Mouse (Mus musculus): ENCODE measurements around the gene Erbb3. TPM values are rescaled to one million over a fixed set of nuclear protein-coding genes. Genes with fewer than 3 reads are reported as not detected.
"Not testable (repeated sequence)": the region's sequence is repeated elsewhere in the genome, so short reads cannot be mapped to it uniquely, and the experiment has no call there.

Erbb3 gene
- polyA plus RNA-seq, 1 experiment from 2014 or later: 31.2 TPM

GRCm38 (mm10) chr10:128563544-128563943 is 25.9 kb downstream of the Erbb3 start:
- Histone ChIP-seq H3K9me3 (ENCODE audit: control insufficient read depth, low read length) (no peaks in the 10 kb centered on the region), H3K36me3 (ENCODE audit: control insufficient read depth, insufficient read depth, low read length) (peaks cover 49% of the 10 kb centered on the region), H3K27ac (ENCODE audit: low read depth) (no peak overlapping the region), H3K9ac (ENCODE audit: low read length) (no peak overlapping the region), H3K4me2 (ENCODE audit: low read length) (0 out of 2 replicates have a peak overlapping the region, but pooled peaks have one; percentile 88), H3K4me1 (replicated peaks; ENCODE audit: control insufficient read depth, insufficient read depth, low read length) (peaks cover 12% of the 10 kb centered on the region), H3K4me3 (ENCODE audit: low read depth, low read length) (no peak overlapping the region), H3K27me3 (replicated peaks; ENCODE audit: control insufficient read depth, insufficient read depth, low read length) (no peaks in the 10 kb centered on the region)
- ATAC-seq (replicated peaks; ENCODE audit: low FRiP score, low TSS enrichment, low read depth) (no peak), DNase-seq (ENCODE audit: low spot score) (no peak)
- 92% methylated on average over 6 of the region's 6 CpGs for WGBS

- no peak overlapping the region for H3K9ac ChIP-seq (ENCODE audit: low read length)
- DNase-seq (ENCODE audit: low spot score) (no peak), ATAC-seq (replicated peaks; ENCODE audit: low FRiP score, low TSS enrichment, low read depth) (no peak)
- whole genome bisulfite sequencing: 79% methylated on average over 6 of the region's 6 CpGs
- H3K4me1 ChIP-seq (replicated peaks; ENCODE audit: control insufficient read depth, insufficient read depth, low read length): no peaks in the 10 kb centered on the region
- H3K27ac ChIP-seq (ENCODE audit: low read depth): no peak overlapping the region
- H3K36me3 ChIP-seq (ENCODE audit: control insufficient read depth, insufficient read depth, low read length): peaks cover 50% of the 10 kb centered on the region
- H3K27me3 ChIP-seq (replicated peaks; ENCODE audit: control insufficient read depth, insufficient read depth, low read length): no peaks in the 10 kb centered on the region
- no peak overlapping the region for H3K4me3 ChIP-seq (ENCODE audit: low read depth, low read length)
- H3K9me3 ChIP-seq (ENCODE audit: control insufficient read depth, low read length): no peaks in the 10 kb centered on the region
- no peak overlapping the region for H3K4me2 ChIP-seq (ENCODE audit: low read length)
These were observed 32.5 kb downstream of the Erbb3 start for GRCm38 (mm10) chr10:128556963-128557362.

GRCm38 (mm10) chr10:128556286-128556685 is 33.2 kb downstream of the Erbb3 start:
- Histone ChIP-seq H3K9ac (ENCODE audit: low read length) (no peak overlapping the region), H3K4me2 (ENCODE audit: low read length) (no peak overlapping the region), H3K9me3 (ENCODE audit: control insufficient read depth, low read length) (no peaks in the 10 kb centered on the region), H3K4me3 (ENCODE audit: low read depth, low read length) (no peak overlapping the region), H3K27me3 (replicated peaks; ENCODE audit: control insufficient read depth, insufficient read depth, low read length) (no peaks in the 10 kb centered on the region), H3K36me3 (ENCODE audit: control insufficient read depth, insufficient read depth, low read length) (peaks cover 43% of the 10 kb centered on the region), H3K27ac (ENCODE audit: low read depth) (no peak overlapping the region), H3K4me1 (replicated peaks; ENCODE audit: control insufficient read depth, insufficient read depth, low read length) (no peaks in the 10 kb centered on the region)
- DNase-seq (ENCODE audit: low spot score) (no peak), ATAC-seq (replicated peaks; ENCODE audit: low FRiP score, low TSS enrichment, low read depth) (no peak)

- not testable (repeated sequence) for H3K9me3 ChIP-seq (ENCODE audit: control insufficient read depth, low read length); DNase-seq (ENCODE audit: low spot score); H3K9ac ChIP-seq (ENCODE audit: low read length); H3K4me3 ChIP-seq (ENCODE audit: low read depth, low read length); H3K27ac ChIP-seq (ENCODE audit: low read depth); H3K27me3 ChIP-seq (replicated peaks; ENCODE audit: control insufficient read depth, insufficient read depth, low read length); H3K4me1 ChIP-seq (replicated peaks; ENCODE audit: control insufficient read depth, insufficient read depth, low read length); ATAC-seq (replicated peaks; ENCODE audit: low FRiP score, low TSS enrichment, low read depth); H3K4me2 ChIP-seq (ENCODE audit: low read length)
- WGBS: 91% methylated on average over 1 of the region's 1 CpGs
- H3K36me3 ChIP-seq (ENCODE audit: control insufficient read depth, insufficient read depth, low read length): peaks cover 36% of the 10 kb centered on the region
These were observed 33.9 kb downstream of the Erbb3 start for GRCm38 (mm10) chr10:128555567-128555966.

DNA sequence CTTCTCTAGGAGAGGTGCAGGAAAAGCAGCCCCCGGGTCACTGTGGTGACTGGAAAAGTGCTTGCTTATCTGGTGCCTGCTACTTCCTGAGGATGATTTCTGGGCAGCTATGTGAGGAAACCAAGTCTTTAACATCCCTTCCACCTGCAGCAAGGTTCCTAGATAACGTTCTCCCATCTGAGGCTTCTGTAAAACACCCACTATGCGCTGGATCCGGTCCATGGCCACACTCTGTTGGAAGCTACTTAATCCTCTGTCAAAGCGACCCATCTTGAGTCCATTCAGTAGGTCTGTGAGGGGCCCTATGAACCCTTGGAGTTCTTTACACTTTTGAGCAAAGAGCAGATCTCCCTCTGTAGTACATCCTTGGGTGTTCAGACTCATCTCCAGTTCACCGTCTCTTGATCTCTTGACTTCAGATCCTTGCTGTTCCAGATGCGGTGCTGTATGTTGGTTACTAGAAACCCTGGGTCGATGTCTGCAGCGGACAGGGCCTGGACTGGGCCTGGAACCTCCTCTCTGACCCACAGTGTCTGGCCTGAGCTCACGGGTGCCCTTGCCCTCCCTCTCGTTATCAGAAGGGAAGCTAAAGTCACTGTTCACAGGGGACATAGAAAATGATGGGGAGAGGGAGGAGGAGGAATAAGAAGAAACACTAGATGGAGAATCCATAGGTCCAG is 39.2 kb downstream of the Erbb3 start:
- not testable (repeated sequence) for DNase-seq (ENCODE audit: low spot score); H3K27ac ChIP-seq (ENCODE audit: low read depth); H3K4me3 ChIP-seq (ENCODE audit: low read depth, low read length); H3K4me1 ChIP-seq (replicated peaks; ENCODE audit: control insufficient read depth, insufficient read depth, low read length); H3K27me3 ChIP-seq (replicated peaks; ENCODE audit: control insufficient read depth, insufficient read depth, low read length); H3K9ac ChIP-seq (ENCODE audit: low read length); H3K9me3 ChIP-seq (ENCODE audit: control insufficient read depth, low read length); H3K36me3 ChIP-seq (ENCODE audit: control insufficient read depth, insufficient read depth, low read length); ATAC-seq (replicated peaks; ENCODE audit: low FRiP score, low TSS enrichment, low read depth); H3K4me2 ChIP-seq (ENCODE audit: low read length)
- WGBS: 90% methylated on average over 11 of the region's 11 CpGs

GRCm38 (mm10) chr10:128549682-128550057 is 39.8 kb downstream of the Erbb3 start:
- H3K4me1 ChIP-seq (replicated peaks; ENCODE audit: control insufficient read depth, insufficient read depth, low read length); H3K9ac ChIP-seq (ENCODE audit: low read length); DNase-seq (ENCODE audit: low spot score); H3K4me3 ChIP-seq (ENCODE audit: low read depth, low read length); ATAC-seq (replicated peaks; ENCODE audit: low FRiP score, low TSS enrichment, low read depth); H3K27me3 ChIP-seq (replicated peaks; ENCODE audit: control insufficient read depth, insufficient read depth, low read length); H3K9me3 ChIP-seq (ENCODE audit: control insufficient read depth, low read length): not testable (repeated sequence)
- peak overlapping the region; percentile 81 for H3K4me2 ChIP-seq (ENCODE audit: low read length)
- H3K36me3 ChIP-seq (ENCODE audit: control insufficient read depth, insufficient read depth, low read length): peaks cover 11% of the 10 kb centered on the region
- WGBS: 64% methylated on average over 6 of the region's 6 CpGs
- peak overlapping the region; percentile 29; the same call in 1 of the 2 replicates for H3K27ac ChIP-seq (ENCODE audit: low read depth)

DNA sequence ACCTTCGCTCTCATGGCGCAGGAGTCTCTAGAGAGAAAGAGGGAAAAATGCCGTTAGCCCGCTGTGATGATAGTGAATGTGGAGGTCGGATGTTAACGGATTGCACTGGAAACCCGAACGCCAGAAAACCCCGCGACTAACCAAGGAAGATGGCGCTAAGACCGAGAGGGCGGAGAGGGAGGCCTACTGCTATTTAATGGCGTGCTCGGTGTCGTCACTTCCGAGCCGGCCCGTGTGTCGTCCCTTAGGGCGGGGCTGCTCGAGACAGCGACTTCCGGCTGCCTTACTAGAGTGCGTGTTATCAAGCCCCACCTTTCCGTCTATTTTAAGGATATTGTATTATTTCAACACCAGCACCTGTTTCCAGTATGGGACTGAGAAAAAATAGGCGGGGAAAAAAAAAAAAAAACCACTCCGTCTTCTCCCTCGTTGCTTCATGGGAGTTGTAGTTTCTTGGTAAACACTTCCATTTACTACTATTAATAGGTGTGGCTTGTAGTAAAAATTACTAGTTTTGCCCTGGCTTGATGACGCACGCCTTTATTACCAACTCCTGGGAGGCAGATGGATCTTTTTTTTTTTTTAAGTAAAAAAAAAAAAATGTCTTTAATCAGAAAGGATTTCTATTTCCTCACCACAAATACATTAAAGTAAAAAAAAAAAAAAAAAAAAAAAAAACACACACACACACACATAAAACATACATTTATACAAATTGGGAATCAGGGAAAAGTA is 40.3 kb downstream of the Erbb3 start, which contains the start of gene Rpl41:
Gene Rpl41 (minus strand): TSS at position 359 of the 735 bp plus-strand sequence.
- DNase-seq (ENCODE audit: low spot score) (peak; percentile 95), ATAC-seq (replicated peaks; ENCODE audit: low FRiP score, low TSS enrichment, low read depth) (peak; percentile 89)
- Histone ChIP-seq H3K27me3 (replicated peaks; ENCODE audit: control insufficient read depth, insufficient read depth, low read length) (no peaks in the 10 kb centered on the region), H3K4me1 (replicated peaks; ENCODE audit: control insufficient read depth, insufficient read depth, low read length) (peaks cover 7% of the 10 kb centered on the region; the same call in 1 of the 2 replicates), H3K4me3 (ENCODE audit: low read depth, low read length) (peak within 1 kb of the TSS; percentile 70), H3K4me2 (ENCODE audit: low read length) (peak within 1 kb of the TSS; percentile 81), H3K36me3 (ENCODE audit: control insufficient read depth, insufficient read depth, low read length) (peaks cover 17% of the 10 kb centered on the region), H3K27ac (ENCODE audit: low read depth) (peak within 1 kb of the TSS; percentile 98), H3K9me3 (ENCODE audit: control insufficient read depth, low read length) (no peaks in the 10 kb centered on the region), H3K9ac (ENCODE audit: low read length) (peak within 1 kb of the TSS; percentile 95)
- under 1% methylated on average over 31 of the region's 31 CpGs for WGBS

DNA sequence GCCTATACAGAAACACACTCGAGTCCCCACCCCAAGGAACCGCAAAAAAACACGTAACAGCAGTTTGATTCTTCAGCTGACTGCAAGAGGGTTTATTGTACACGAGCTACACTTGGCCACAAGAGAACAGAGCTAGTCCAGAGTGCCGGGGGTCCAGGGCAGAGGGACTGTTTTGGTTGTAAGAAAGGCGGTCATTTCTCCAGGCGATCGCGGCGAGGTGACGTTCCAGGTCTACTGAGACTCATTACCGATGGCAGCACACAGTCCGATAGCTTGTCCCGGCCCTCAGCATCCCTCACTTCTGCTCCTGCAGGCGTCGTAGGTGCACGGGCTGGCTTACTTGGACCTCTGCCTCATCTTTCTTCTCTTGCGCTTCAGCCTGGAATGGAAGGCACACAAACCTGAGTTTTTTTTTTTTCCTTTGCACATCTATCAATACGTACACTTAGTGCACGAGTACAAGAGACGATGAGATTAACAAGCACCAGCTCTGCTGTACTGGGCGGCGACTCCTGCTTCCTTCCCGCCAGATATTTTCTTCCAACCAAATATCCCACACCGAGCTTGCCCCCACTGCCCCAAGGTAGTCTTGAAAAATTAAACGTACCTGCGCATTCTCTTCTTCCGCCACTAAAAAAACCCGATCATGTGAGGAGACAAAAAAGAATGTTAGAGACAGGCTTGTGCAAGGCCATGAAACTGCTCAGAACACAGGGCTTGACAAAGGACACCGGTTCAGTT is 41.2 kb downstream of the Erbb3 start:
- peak overlapping the region; percentile 81 for H3K4me2 ChIP-seq (ENCODE audit: low read length)
- H3K4me3 ChIP-seq (ENCODE audit: low read depth, low read length): peak overlapping the region; percentile 70
- DNase-seq (ENCODE audit: low spot score); ATAC-seq (replicated peaks; ENCODE audit: low FRiP score, low TSS enrichment, low read depth); H3K9me3 ChIP-seq (ENCODE audit: control insufficient read depth, low read length); H3K4me1 ChIP-seq (replicated peaks; ENCODE audit: control insufficient read depth, insufficient read depth, low read length); H3K27me3 ChIP-seq (replicated peaks; ENCODE audit: control insufficient read depth, insufficient read depth, low read length): not testable (repeated sequence)
- H3K36me3 ChIP-seq (ENCODE audit: control insufficient read depth, insufficient read depth, low read length): peaks cover 26% of the 10 kb centered on the region
- WGBS: 1% methylated on average over 26 of the region's 30 CpGs
- peak overlapping the region; percentile 95 for H3K9ac ChIP-seq (ENCODE audit: low read length)
- peak overlapping the region; percentile 98 for H3K27ac ChIP-seq (ENCODE audit: low read depth)

All from intestine, embryonic 14.5 days (tissue).